Mouse (Mus musculus) embryo, embryonic 11 days (tissue): ENCODE measurements at regions not wholly inside any gene's neighbourhood (a gene's known extent, or its start where the extent isn't known, plus 50 kb on each side); places are given as distances from the start of the nearest gene placed in this dataset.
"Not testable (repeated sequence)": the region's sequence is repeated elsewhere in the genome, so short reads cannot be mapped to it uniquely, and the experiment has no call there.

Source experiments
- DNase-seq: peaks from one replicate; pipeline ENCODE4 v3.0.0-alpha.2; 2015

DNA sequence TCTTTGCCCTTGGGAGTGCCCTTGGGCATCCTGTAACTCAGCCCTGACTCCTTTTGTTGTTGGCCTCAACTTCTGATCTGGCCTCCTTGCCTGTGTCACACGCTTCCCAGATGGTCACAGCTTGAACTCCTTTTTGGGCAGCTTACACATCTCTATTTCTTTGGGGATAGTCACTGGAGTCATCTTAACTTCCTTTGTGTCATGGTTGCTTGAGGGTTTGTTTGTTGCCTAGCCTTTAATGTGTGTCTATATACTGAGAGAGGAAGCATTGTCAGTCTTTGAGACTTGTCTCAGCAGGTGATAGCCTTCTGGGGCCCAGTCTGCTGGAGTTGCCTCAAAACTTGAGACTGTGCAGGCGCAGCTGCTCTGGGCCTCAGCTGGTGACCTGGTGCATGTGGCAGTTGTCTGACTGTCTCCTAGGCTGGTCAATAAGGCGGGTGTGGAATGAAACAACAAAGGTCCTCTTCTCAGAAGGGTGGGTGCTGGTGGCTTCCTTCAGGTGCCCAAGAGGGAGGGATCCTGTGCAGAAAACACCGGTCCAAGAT, 157.5 kb downstream of the Tpra1 start:
- DNase-seq: no peak

DNA sequence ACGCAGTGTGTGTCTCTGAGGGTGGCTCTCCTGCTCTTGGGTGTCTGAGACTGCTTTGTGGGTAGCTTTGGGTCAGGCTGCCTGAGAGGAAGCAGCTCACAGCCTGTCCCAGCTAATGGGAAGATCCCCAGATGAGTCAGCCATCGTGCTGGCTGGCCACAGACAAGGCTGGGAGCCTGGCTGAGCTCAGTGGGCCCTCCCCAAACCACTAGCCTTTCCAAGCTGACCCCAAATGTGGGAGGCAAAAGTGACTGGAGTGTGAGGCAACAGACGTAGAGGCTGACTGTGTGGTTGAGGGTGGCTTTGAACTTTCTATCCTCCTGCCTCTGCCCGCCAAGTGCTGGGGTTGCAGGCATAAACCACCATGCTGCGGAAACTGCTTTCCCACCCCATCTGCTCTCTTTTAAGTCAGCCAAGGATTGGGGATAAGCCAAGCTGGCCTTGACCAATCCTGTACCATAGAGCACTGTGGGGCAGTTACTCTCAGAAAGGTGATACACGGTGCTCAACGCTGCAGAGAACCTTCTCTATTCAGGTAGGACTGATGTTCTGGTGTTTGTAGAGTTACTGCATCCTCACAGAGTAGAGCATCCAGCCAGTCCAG, 163.0 kb downstream of the Tpra1 start:
- DNase-seq: no peak

DNA sequence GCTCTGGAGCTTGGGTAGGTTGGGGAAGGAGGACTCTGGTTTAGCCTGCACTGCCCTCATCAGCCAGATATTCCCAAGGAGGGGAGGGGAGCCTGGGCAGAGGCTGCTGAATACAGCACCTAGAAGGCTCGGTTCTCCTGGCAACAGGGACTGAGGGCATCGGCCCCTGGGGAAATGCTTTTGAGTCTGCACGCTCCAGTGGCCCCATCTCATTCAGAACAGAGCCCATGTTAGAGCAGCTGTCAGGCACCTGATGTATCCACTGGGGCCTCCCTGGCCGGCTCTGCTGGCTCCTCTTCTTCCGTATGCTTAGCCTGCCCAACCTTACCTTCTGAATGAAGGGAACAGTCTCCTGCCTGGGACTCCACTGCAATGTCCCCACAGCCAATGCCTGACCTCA, 164.5 kb downstream of the Tpra1 start:
- peak; percentile 36 for DNase-seq

DNA sequence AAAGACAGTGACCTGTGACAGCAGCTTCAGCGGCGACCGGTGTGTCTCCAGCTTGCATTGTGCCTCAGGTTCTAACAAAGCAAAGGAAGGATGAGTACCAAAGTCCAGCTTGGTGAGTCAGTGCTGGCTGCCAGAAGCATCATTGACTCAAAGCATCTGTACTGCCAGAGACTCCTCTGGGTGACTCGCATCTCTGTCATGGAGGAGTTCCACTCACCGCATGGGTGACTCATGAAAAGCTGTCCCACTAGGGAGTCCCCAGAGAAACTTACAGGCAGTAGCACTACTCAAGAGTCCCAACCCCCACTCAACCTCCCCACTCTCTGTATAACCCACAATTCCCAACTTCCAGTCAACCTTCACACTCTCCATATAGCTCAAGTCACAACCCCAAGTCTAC, 166.2 kb downstream of the Tpra1 start:
- DNase-seq: no peak

DNA sequence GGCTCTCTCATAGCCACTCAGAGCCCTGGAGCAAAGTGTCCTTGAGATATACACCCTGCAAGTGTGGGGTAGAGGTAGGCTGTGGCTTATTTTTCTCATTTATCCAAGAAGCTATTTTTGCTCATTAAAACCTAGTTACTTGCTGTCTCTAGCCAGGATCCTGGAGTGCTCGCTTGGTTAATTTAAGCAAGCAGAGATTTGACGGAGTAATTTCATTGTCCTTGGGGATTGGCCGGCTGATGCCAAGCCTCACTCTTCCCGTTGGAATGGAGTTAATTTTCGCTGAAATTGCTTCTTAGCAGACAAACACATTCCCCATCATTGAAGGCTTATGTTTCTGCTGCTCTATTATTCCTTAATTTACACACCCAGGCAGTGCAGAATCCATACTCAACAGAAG, 167.1 kb downstream of the Tpra1 start:
- DNase-seq: no peak

DNA sequence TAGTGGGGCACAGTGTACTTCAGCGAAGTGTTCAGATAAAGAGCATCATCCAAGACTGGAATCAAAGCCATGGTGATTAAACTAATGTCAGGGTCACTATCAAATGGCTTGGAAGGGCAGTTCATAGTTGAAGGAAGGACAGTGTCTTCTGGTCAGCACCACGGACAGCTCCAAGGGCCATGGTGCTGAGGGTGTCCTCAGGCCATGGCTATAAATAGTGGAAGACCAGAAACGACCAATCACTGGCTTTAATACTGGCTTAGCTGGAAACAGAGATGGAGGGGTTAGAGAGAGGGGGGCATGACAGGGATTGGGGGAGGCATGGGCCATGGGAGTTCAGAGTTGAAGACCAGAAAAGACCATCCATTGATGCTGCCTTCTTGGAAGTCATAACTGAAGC, 168.0 kb downstream of the Tpra1 start:
- DNase-seq: peak; percentile 80

DNA sequence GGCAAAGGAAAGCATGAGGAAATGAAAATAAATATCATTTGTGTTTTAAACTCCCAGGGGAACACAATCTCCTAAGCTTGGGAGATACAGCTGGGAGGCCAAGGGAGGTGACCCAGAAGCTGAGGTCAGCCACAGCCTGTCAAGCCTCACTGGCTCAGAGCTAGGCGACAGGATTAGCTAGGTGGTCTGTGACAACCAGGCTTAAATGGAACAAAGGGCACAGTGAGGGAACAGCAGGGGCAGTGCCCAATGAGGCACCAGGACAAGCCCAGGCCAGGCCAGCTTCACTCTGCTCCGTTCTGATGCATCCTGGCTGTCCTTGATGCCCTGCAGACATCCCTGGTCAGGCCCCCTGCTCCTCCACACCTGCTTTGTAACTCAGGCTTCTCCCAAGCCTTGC, 169.7 kb downstream of the Tpra1 start:
- peak; percentile 14 for DNase-seq

DNA sequence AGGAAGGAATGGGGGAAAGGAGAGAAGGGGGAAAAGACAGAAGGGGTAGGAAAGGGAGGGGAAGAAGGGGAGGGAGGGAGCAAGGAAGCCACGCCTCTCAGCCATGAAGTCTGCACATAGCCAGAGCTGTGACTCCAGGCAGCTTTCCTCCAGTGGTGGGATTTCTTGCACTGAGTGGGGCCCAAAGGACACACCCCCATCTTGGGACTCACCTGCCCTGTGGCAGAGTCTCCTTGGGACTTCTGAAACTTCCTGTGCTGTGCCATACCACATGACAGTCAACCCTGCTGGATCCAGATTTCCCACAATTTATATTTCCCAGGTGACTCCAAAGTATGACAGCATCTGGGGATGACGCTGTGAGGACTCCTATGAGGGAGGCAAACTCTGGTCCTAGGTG, 170.5 kb downstream of the Tpra1 start:
- DNase-seq: no peak

DNA sequence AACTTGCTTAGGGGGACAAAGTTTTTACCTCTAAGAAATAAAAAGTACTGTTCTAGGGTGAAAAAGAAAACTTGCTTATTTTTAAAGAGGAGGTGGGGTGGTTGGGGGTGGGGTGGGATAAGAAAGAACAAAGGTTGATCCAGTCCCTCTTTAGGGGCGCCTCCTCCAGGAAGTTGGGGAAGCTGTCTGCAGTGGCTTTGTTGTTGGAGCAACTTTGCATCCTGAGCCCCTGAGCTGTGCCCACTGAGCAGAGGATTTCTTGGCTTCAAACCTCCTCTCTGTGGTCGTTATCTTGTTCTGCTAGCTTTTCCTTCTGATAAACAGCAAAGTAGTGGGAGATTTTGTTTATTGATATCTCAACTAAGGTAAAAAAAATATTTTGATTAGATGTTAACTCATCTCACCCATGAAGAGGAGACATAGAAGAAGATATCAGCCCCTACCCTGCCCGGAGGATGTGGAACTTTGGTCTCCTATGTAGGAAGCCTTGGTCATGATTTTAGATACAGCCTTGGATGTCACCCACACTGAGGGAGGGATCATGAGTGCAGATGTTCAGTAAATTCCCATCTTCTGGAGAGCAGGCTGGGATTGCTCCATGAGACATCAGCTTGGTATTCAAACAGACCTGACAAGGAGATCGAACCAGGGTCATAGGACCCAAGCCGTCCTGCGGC, 179.7 kb downstream of the Tpra1 start:
- DNase-seq: no peak

DNA sequence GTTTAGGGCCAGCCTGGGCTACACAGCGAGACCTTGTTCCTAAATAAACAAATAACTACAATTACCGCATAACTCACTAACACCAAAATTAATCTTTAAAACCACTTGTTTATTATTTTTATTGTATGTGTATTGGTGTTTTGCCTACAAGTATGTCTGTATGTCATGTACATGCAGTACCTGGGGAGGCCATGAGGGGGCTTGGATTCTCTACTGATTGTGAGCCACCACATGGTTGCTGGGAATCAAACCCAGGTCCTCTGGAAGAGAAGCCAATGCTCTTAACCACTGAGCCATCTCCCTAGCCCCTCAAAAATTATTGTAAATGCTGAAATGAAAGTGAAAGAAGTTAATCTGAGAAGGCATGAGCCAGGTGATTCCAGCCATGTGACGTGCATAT, 182.4 kb downstream of the Tpra1 start:
- DNase-seq: no peak

DNA sequence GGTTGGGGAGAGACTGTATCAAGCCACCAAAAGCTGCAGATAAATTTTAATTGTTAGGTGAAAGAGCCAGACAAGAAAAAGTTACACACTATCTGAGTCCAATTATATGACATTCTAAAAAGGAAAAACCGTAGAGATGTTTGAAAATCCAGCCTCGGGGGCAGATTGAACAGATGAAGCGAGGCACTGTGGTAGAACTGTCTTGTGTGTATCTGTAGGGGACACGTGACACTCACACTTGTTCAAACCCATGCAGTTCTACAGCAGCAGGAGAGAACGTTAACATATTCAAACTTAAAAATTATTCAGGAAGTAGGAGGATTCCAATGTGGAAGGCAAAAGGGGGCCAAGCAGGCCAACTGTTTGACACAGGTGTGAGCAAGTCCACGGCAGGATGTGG, 183.1 kb downstream of the Tpra1 start:
- no peak for DNase-seq

GRCm38 (mm10) chr6:89087620-89088019, 185.6 kb downstream of the Tpra1 start:
- DNase-seq: no peak

- no peak for DNase-seq
Measured at GRCm38 (mm10) chr6:89090096-89090495, 188.0 kb downstream of the Tpra1 start.

DNA sequence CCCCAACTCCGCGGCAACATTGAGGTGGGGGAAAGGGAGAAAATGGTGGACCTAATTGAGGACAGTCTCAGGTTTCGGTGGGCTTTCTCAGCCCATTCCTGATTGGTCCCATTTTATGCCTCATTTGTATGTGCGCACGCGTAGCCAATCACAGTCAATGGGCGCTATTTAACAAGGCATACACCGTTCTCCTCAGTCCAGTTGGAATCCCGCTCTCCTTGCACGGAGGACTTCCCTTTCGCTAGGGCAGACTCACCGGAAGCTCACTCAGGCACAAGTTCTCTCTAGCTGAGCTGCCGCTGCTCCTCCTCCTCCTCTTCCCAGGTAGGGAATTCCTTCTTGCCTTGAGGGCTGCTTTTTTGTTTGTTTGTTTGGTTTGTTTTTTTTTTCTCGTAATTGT, 193.9 kb downstream of the Tpra1 start:
- no peak for DNase-seq

- DNase-seq: no peak
Measured at GRCm38 (mm10) chr6:89097531-89097930, 195.5 kb downstream of the Tpra1 start.

DNA sequence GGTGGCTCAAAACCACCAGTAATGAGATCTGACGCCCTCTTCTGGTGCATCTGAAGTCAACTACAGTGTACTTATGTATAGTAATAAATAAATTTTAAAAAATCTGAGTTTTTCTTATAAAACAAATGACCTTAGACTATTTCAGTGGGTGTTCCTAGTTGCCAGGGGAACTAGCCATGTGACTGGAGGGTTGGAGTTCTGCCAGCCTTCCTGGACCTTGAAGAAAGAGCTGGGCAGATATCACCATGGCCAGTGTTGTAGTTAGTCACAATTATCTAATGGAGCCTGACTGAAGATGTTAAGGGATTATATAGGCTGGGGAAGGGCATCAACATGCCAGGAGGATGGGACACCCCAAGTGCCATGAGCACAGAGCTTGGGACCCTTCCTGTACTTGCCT, 217.2 kb downstream of the Tpra1 start:
- DNase-seq: no peak

GRCm38 (mm10) chr6:89121023-89121745, 219.1 kb downstream of the Tpra1 start:
- no peak for DNase-seq

DNA sequence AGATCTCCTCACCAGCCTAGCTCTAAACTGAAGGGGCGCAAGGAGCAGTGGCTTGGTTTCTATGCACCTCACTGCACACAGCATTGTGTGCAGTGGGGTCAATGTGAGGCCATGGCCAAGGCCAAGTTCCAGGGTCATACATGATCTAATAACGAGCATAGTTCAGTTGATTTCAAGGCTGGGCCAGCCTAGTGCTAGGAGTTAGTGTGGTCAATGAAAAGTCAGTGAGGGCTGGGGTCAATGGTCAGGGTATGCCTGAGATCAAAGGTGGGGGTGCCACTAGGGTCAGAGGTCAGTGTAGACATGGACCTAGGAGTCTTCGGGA, 219.7 kb downstream of the Tpra1 start:
- DNase-seq: no peak

- no peak for DNase-seq
Measured at GRCm38 (mm10) chr6:89125916-89126315, 223.9 kb downstream of the Tpra1 start.

DNA sequence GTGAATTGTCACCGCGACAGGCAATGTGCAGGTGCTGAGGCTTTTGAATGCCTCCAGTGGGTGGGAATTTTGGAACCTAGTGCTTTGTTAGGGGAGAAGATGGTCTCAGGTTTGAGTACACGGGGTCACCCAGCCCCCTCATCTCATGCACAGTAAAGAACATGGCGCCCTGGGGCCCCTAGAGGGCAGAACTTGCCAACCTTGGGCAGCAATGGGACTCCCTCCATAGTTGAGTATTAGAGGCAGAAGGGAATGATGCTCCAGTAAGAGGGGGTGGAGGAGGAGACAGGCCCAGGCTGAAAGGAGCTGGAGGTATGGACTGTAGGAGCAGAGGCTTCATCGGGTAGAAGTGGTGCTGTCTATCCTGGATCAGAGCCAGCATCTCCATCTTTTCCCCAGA, 226.1 kb downstream of the Tpra1 start:
- DNase-seq: not testable (repeated sequence)

DNA sequence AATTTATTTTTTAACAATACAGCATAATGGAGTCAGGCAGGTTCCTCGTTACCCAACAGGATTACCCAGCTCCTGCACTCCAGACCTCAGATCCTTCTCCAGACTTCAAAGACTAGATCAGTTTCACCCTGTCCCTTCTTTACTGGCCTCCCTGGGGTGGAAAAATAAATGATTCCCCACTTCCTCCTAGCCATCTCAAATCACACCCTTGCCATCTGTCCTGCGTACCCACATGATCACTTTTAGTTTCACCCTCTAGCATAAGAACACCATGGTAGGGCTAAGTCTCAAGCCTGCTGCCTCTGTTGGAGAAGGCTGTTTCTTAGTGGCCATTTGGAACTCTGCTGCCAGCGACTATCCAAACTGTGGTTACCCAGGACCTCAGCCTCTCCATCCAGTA, 222.0 kb downstream of the Plxna1 start:
- no peak for DNase-seq

GRCm38 (mm10) chr6:89153027-89153662, 209.3 kb downstream of the Plxna1 start:
- DNase-seq: peak; percentile 37

DNA sequence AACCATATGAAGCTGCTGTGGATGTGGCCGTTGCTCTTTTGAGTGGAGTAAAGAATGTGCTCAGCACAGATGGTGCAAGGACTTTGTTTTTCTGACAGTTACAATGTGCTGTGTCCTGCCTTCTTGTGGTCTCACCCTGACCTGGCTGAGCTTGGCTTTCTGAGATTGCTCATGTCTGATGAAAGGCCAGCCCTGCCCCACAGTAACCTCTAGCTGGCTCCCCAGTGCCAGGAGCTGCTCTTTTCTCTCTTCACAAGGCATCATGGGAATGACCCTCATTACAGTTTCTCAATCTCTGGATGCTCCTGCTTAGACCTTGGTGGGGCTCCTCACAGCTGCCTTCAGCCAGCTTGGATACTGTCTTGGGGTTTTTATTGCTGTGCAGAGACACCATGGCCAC, 204.9 kb downstream of the Plxna1 start:
- no peak for DNase-seq

DNA sequence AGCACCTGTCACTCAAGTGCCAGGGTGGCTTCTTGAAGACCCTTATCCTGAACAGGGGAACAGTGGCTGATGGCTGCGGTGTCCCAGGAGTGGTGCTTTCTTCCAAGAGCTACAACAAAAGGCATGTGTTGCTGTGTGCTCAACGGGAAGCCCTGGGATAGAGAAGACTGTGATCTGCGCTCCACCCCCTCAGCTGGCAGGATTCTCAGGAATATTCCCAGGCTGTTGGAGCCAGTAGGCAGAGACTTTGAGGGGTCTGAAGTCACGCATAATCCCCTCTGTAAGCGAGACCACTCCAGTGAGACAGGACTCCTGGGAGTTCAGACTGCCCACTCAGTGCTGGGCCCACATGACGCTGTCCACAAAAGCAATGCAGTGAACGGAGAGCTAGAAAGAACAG, 202.4 kb downstream of the Plxna1 start:
- DNase-seq: no peak
